Mouse (Mus musculus): ENCODE measurements around the gene Ndufaf2. TPM values are rescaled to one million over a fixed set of nuclear protein-coding genes. Genes with fewer than 3 reads are reported as not detected.

The Ndufaf2 gene
- total and polyA plus RNA-seq, 3 experiments = 13.7 to 55.8 (median 23.6) TPM

DNA sequence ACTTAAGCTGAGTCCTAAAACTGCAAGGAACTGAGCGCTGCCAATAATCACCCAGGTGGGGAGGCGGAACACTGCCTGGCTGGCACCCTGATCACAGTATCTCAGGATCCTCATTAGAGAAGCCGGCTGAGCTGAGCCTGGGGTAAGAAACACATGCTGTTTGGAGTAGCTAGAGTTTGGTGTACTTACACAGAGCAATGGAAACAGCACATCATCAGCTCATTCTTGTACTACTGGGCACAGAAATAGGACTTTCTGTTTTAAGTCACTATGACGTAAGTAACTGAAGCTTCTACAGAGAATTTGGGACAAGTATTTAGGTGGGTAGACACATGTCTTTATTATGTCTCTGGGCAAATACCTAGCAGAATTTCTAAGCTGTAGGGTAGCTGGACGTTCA is 72.4 kb downstream of the Ndufaf2 start:
- ATAC-seq (ENCODE audit: extremely low read depth, insufficient number of reproducible peaks, low FRiP score, poor library complexity, severe bottlenecking) (no peak), DNase-seq (ENCODE audit: low spot score) (no peak)
- no peak for TF ChIP-seq TAL1 (conservative IDR thresholded peaks at IDR 0.05; ENCODE audit: low read depth, low read length)
- TF ChIP-seq GATA1 (IDR thresholded peaks at IDR 0.05; ENCODE audit: borderline replicate concordance, low read length) = no peak
- Histone ChIP-seq H3K9me3 (replicated peaks) (no peaks in the 10 kb centered on the region), H3K4me3 (ENCODE audit: low read depth, low read length) (no peak overlapping the region), H3K36me3 (replicated peaks) (peaks cover 25% of the 10 kb centered on the region), H3K4me1 (ENCODE audit: insufficient read depth, low read depth, low read length) (0 out of 2 replicates have a peak, but pooled peaks cover 2% of the 10 kb centered on the region), H3K27me3 (ENCODE audit: insufficient read depth, low read length) (no peaks in the 10 kb centered on the region)

- TF ChIP-seq GATA2 (IDR thresholded peaks at IDR 0.05; ENCODE audit: borderline replicate concordance, low read depth, low read length) (no peak), CTCF (IDR thresholded peaks at IDR 0.05; ENCODE audit: low read depth, low read length) (no peak), POLR2AphosphoS5 (IDR thresholded peaks at IDR 0.05; ENCODE audit: insufficient replicate concordance, low read depth, low read length) (no peak), TAL1 (conservative IDR thresholded peaks at IDR 0.05; ENCODE audit: low read depth, low read length) (no peak), GATA1 (IDR thresholded peaks at IDR 0.05; ENCODE audit: borderline replicate concordance, low read length) (no peak)
Measured at GRCm38 (mm10) chr13:108084086-108084485, 74.3 kb downstream of the Ndufaf2 start.

DNA sequence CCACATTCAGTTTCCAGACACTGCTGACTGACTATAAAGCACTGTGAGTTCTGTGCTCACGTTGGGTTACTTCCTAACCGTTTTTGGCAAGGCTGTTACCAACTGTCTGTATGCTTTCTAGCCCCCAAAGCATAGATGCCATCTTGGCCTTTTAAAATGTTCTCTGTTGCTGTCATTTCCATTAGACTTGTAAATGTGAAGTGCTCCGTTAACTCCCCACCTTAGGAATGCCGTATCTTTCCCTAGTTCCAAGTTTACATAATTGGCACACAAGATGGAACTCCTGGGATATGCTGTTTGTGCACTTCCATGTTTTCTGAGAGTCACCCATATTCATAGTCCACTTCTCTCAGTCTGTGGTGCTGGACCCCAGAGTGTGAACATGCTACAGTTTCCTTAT is 80.5 kb downstream of the Ndufaf2 start:
- H3K4me1 ChIP-seq (ENCODE audit: insufficient read depth, low read depth, low read length) = 0 out of 2 replicates have a peak, but pooled peaks cover 2% of the 10 kb centered on the region
- no peak overlapping the region for H3K4me3 ChIP-seq (ENCODE audit: low read depth, low read length)
- ATAC-seq (ENCODE audit: extremely low read depth, insufficient number of reproducible peaks, low FRiP score, poor library complexity, severe bottlenecking) (no peak), DNase-seq (ENCODE audit: low spot score) (no peak)
- TF ChIP-seq CTCF (IDR thresholded peaks at IDR 0.05; ENCODE audit: low read depth, low read length) (no peak), POLR2AphosphoS5 (IDR thresholded peaks at IDR 0.05; ENCODE audit: insufficient replicate concordance, low read depth, low read length) (no peak), TAL1 (conservative IDR thresholded peaks at IDR 0.05; ENCODE audit: low read depth, low read length) (no peak), GATA2 (IDR thresholded peaks at IDR 0.05; ENCODE audit: borderline replicate concordance, low read depth, low read length) (no peak), GATA1 (IDR thresholded peaks at IDR 0.05; ENCODE audit: borderline replicate concordance, low read length) (no peak)
- no peaks in the 10 kb centered on the region for H3K9me3 ChIP-seq (replicated peaks)
- peaks cover 11% of the 10 kb centered on the region for H3K36me3 ChIP-seq (replicated peaks)
- H3K27me3 ChIP-seq (ENCODE audit: insufficient read depth, low read length) = no peaks in the 10 kb centered on the region

More at GRCm38 (mm10) chr13:108084086-108084485, 74.3 kb downstream of the Ndufaf2 start:
- DNase-seq (ENCODE audit: low spot score) = no peak
- H3K9me3 ChIP-seq (replicated peaks) = no peaks in the 10 kb centered on the region
- H3K36me3 ChIP-seq (replicated peaks) = peaks cover 19% of the 10 kb centered on the region
- H3K4me3 ChIP-seq (ENCODE audit: low read depth, low read length) = no peak overlapping the region
- no peaks in the 10 kb centered on the region for H3K27me3 ChIP-seq (ENCODE audit: insufficient read depth, low read length)
- ATAC-seq (ENCODE audit: extremely low read depth, insufficient number of reproducible peaks, low FRiP score, poor library complexity, severe bottlenecking) = no peak
- 0 out of 2 replicates have a peak, but pooled peaks cover 2% of the 10 kb centered on the region for H3K4me1 ChIP-seq (ENCODE audit: insufficient read depth, low read depth, low read length)

- no peak for ATAC-seq (ENCODE audit: extremely low read depth, insufficient number of reproducible peaks, low FRiP score, poor library complexity, severe bottlenecking)
- TF ChIP-seq GATA1 (IDR thresholded peaks at IDR 0.05; ENCODE audit: borderline replicate concordance, low read length) = no peak
- no peak for TF ChIP-seq TAL1 (conservative IDR thresholded peaks at IDR 0.05; ENCODE audit: low read depth, low read length)
- TF ChIP-seq GATA2 (IDR thresholded peaks at IDR 0.05; ENCODE audit: borderline replicate concordance, low read depth, low read length) = no peak
- no peak for TF ChIP-seq CTCF (IDR thresholded peaks at IDR 0.05; ENCODE audit: low read depth, low read length)
- no peak for TF ChIP-seq POLR2AphosphoS5 (IDR thresholded peaks at IDR 0.05; ENCODE audit: insufficient replicate concordance, low read depth, low read length)
Measured at GRCm38 (mm10) chr13:108077476-108077875, 80.9 kb downstream of the Ndufaf2 start.

DNA sequence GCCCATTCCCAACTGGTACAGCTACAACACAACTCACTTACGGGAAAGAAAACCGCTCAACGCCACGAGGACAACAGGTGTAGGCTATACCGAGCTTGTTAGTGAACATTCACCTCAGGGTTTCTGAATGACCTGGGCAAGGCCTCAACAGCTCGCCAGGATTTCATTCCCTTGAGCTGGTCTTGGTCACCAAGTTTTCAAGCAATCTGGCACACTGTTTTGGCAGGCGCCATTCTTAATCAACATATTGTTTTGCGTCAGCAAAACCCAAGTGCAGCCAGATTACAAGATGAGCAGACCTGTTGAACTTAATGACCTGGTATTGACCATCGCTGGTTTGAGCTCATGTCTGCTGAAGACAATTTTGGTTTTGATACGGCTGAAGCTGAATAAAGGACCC is 88.3 kb downstream of the Ndufaf2 start:
- Histone ChIP-seq H3K27me3 (ENCODE audit: insufficient read depth, low read length) (no peaks in the 10 kb centered on the region), H3K4me1 (ENCODE audit: insufficient read depth, low read depth, low read length) (no peaks in the 10 kb centered on the region), H3K36me3 (replicated peaks) (peaks cover 5% of the 10 kb centered on the region), H3K4me3 (ENCODE audit: low read depth, low read length) (no peak overlapping the region), H3K9me3 (replicated peaks) (no peaks in the 10 kb centered on the region)
- TF ChIP-seq GATA1 (IDR thresholded peaks at IDR 0.05; ENCODE audit: borderline replicate concordance, low read length) (no peak), CTCF (IDR thresholded peaks at IDR 0.05; ENCODE audit: low read depth, low read length) (no peak), POLR2AphosphoS5 (IDR thresholded peaks at IDR 0.05; ENCODE audit: insufficient replicate concordance, low read depth, low read length) (no peak), GATA2 (IDR thresholded peaks at IDR 0.05; ENCODE audit: borderline replicate concordance, low read depth, low read length) (no peak), TAL1 (conservative IDR thresholded peaks at IDR 0.05; ENCODE audit: low read depth, low read length) (no peak)
- DNase-seq (ENCODE audit: low spot score) = no peak
- no peak for ATAC-seq (ENCODE audit: extremely low read depth, insufficient number of reproducible peaks, low FRiP score, poor library complexity, severe bottlenecking)

More at GRCm38 (mm10) chr13:108077476-108077875, 80.9 kb downstream of the Ndufaf2 start:
- H3K36me3 ChIP-seq (replicated peaks) = peaks cover 11% of the 10 kb centered on the region
- 0 out of 2 replicates have a peak, but pooled peaks cover 2% of the 10 kb centered on the region for H3K4me1 ChIP-seq (ENCODE audit: insufficient read depth, low read depth, low read length)
- H3K9me3 ChIP-seq (replicated peaks) = no peaks in the 10 kb centered on the region
- H3K4me3 ChIP-seq (ENCODE audit: low read depth, low read length) = no peak overlapping the region
- no peaks in the 10 kb centered on the region for H3K27me3 ChIP-seq (ENCODE audit: insufficient read depth, low read length)
- no peak for DNase-seq (ENCODE audit: low spot score)

GRCm38 (mm10) chr13:108069151-108069550 is 89.3 kb downstream of the Ndufaf2 start:
- H3K4me1 ChIP-seq (ENCODE audit: insufficient read depth, low read depth, low read length) = no peaks in the 10 kb centered on the region
- no peaks in the 10 kb centered on the region for H3K27me3 ChIP-seq (ENCODE audit: insufficient read depth, low read length)
- H3K9me3 ChIP-seq (replicated peaks) = no peaks in the 10 kb centered on the region
- H3K4me3 ChIP-seq (ENCODE audit: low read depth, low read length) = no peak overlapping the region
- DNase-seq (ENCODE audit: low spot score) = no peak
- ATAC-seq (ENCODE audit: extremely low read depth, insufficient number of reproducible peaks, low FRiP score, poor library complexity, severe bottlenecking) = no peak
- peaks cover 2% of the 10 kb centered on the region for H3K36me3 ChIP-seq (replicated peaks)
- TF ChIP-seq CTCF (IDR thresholded peaks at IDR 0.05; ENCODE audit: low read depth, low read length) = no peak

- ATAC-seq (ENCODE audit: extremely low read depth, insufficient number of reproducible peaks, low FRiP score, poor library complexity, severe bottlenecking) (no peak), DNase-seq (ENCODE audit: low spot score) (no peak)
- H3K27me3 ChIP-seq (ENCODE audit: insufficient read depth, low read length) = no peaks in the 10 kb centered on the region
- TF ChIP-seq TAL1 (conservative IDR thresholded peaks at IDR 0.05; ENCODE audit: low read depth, low read length) = no peak
- TF ChIP-seq CTCF (IDR thresholded peaks at IDR 0.05; ENCODE audit: low read depth, low read length) = no peak
- no peak for TF ChIP-seq GATA1 (IDR thresholded peaks at IDR 0.05; ENCODE audit: borderline replicate concordance, low read length)
- TF ChIP-seq POLR2AphosphoS5 (IDR thresholded peaks at IDR 0.05; ENCODE audit: insufficient replicate concordance, low read depth, low read length) = no peak
- TF ChIP-seq GATA2 (IDR thresholded peaks at IDR 0.05; ENCODE audit: borderline replicate concordance, low read depth, low read length) = no peak
- no peaks in the 10 kb centered on the region for H3K36me3 ChIP-seq (replicated peaks)
- H3K4me1 ChIP-seq (ENCODE audit: insufficient read depth, low read depth, low read length) = no peaks in the 10 kb centered on the region
- no peaks in the 10 kb centered on the region for H3K9me3 ChIP-seq (replicated peaks)
- no peak overlapping the region for H3K4me3 ChIP-seq (ENCODE audit: low read depth, low read length)
Measured at GRCm38 (mm10) chr13:108066021-108066420, 92.4 kb downstream of the Ndufaf2 start.
